Mouse (Mus musculus) MEL (cell line): ENCODE data around the gene Nfatc4. TPM values are rescaled to one million over a fixed set of nuclear protein-coding genes. Genes with fewer than 3 reads are reported as not detected.

Experiments
- DNase-seq: peaks from one replicate; pipeline ENCODE4 v3.0.0; 2011; ENCODE audit warnings: low read depth, low spot score
- H3K27ac ChIP-seq: 2 replicates; pipeline ENCODE4 v1.5.1; 2012; ENCODE audit warnings: low read depth, mild to moderate bottlenecking, control low read depth, low read length, moderate library complexity; ENCODE audit not compliant: control insufficient read depth
- H3K27me3 ChIP-seq, 2 experiments: fragments of 150-350 bp in 1 of 2; sonication (generic) in 1 of 2; 2 replicates each; pipeline ENCODE4 v1.6.1; 2012; ENCODE audit warnings: low read length in 2 of 2, mild to moderate bottlenecking in 2 of 2, improper control_type of control experiment in 1 of 2, moderate library complexity in 1 of 2; ENCODE audit not compliant: insufficient read depth in 2 of 2, control insufficient read depth in 1 of 2
- H3K36me3 ChIP-seq, 2 experiments: 2 replicates each; pipeline ENCODE4 v1.6.1; 2012 to 2014; ENCODE audit warnings: low read length in 2 of 2, improper control_type of control experiment in 1 of 2, inconsistent platforms in 1 of 2, mild to moderate bottlenecking in 1 of 2; ENCODE audit not compliant: insufficient read depth in 2 of 2, control insufficient read depth in 1 of 2
- H3K4me1 ChIP-seq, 2 experiments: fragments of 150-350 bp in 1 of 2; sonication (generic) in 1 of 2; 2 replicates each; pipeline ENCODE4 v1.6.1; 2012; ENCODE audit warnings: low read length in 2 of 2, improper control_type of control experiment in 1 of 2, mild to moderate bottlenecking in 1 of 2; ENCODE audit not compliant: insufficient read depth in 2 of 2, control insufficient read depth in 1 of 2
- H3K4me3 ChIP-seq, 2 experiments: fragments of 150-350 bp in 1 of 2; sonication (generic) in 1 of 2; 2 replicates each; pipeline ENCODE4 v1.5.1; 2012; ENCODE audit warnings: low read depth in 2 of 2, low read length in 2 of 2, mild to moderate bottlenecking in 2 of 2, moderate library complexity in 2 of 2, control low read depth in 1 of 2, improper control_type of control experiment in 1 of 2; ENCODE audit not compliant: control insufficient read depth in 1 of 2, insufficient read depth in 1 of 2
- H3K79me2 ChIP-seq: 2 replicates; pipeline ENCODE4 v1.6.1; 2012; ENCODE audit warnings: mild to moderate bottlenecking, low read length, moderate library complexity; ENCODE audit not compliant: control insufficient read depth, poor library complexity, insufficient read depth
- H3K9ac ChIP-seq: 2 replicates; pipeline ENCODE4 v1.6.1; 2012; ENCODE audit warnings: low read depth, mild to moderate bottlenecking, control low read depth, low read length, moderate library complexity; ENCODE audit not compliant: control insufficient read depth, poor library complexity, severe bottlenecking
- H3K9me3 ChIP-seq: fragments of 150-350 bp; sonication (generic); replicated peaks from 2 replicates; pipeline ENCODE4 v1.6.1; 2012; ENCODE audit warnings: mild to moderate bottlenecking, low read length, improper control_type of control experiment, moderate library complexity; ENCODE audit not compliant: insufficient read depth
- E2F4 ChIP-seq: IDR thresholded peaks from 2 replicates; pipeline ENCODE4 v1.6.1; 2011; ENCODE audit warnings: low read depth, low read length, improper control_type of control experiment, borderline replicate concordance
- ELF1 ChIP-seq: IDR thresholded peaks from 2 replicates; pipeline ENCODE4 v1.6.1; 2014; ENCODE audit warnings: low read depth, mild to moderate bottlenecking, inconsistent platforms, low read length, improper control_type of control experiment, moderate library complexity
- EP300 ChIP-seq, 2 experiments: IDR thresholded peaks; 2 replicates each; pipeline ENCODE4 v1.6.1; 2011; ENCODE audit warnings: improper control_type of control experiment in 2 of 2, low read length in 2 of 2, low read depth in 1 of 2, mild to moderate bottlenecking in 1 of 2
- JUND ChIP-seq: IDR thresholded peaks from 2 replicates; pipeline ENCODE4 v1.6.1; 2011; ENCODE audit warnings: low read depth, mild to moderate bottlenecking, improper control_type of control experiment, low read length
- MAX ChIP-seq: IDR thresholded peaks from 2 replicates; pipeline ENCODE4 v1.6.1; 2011; ENCODE audit warnings: low read length, improper control_type of control experiment
- POLR2AphosphoS5 ChIP-seq: IDR thresholded peaks from 2 replicates; pipeline ENCODE4 v1.6.1; 2012; ENCODE audit warnings: low read depth, borderline replicate concordance, mild to moderate bottlenecking, inconsistent platforms, low read length, moderate library complexity, mixed read lengths
- SIN3A ChIP-seq: IDR thresholded peaks from 2 replicates; pipeline ENCODE4 v1.6.1; 2012; ENCODE audit warnings: low read length, improper control_type of control experiment, inconsistent platforms
- TCF12 ChIP-seq: IDR thresholded peaks from 2 replicates; pipeline ENCODE4 v1.6.1; 2014; ENCODE audit warnings: low read depth, mild to moderate bottlenecking, inconsistent platforms, low read length, improper control_type of control experiment, moderate library complexity
- UBTF ChIP-seq: IDR thresholded peaks from 2 replicates; pipeline ENCODE4 v1.6.1; 2012; ENCODE audit warnings: low read depth, mild to moderate bottlenecking, inconsistent platforms, low read length, improper control_type of control experiment, moderate library complexity, borderline replicate concordance; ENCODE audit not compliant: insufficient read depth
- ZKSCAN1 ChIP-seq: IDR thresholded peaks from 2 replicates; pipeline ENCODE4 v1.6.1; 2012; ENCODE audit warnings: low read depth, mild to moderate bottlenecking, inconsistent platforms, low read length, improper control_type of control experiment, moderate library complexity
- ZMIZ1 ChIP-seq: IDR thresholded peaks from 2 replicates; pipeline ENCODE4 v1.6.1; 2012; ENCODE audit warnings: low read depth, mild to moderate bottlenecking, inconsistent platforms, low read length, improper control_type of control experiment, moderate library complexity
- polyA plus RNA-seq, 2 experiments: library from polyadenylated mRNA; stranded (reverse) in 1 of 2; unstranded in 1 of 2; fragments of >175 nt in 1 of 2; fragments of >200 nt in 1 of 2; gene quantifications; 2 replicates each; pipeline versions ENCODE4 v1.2.1 to v1.2.4; 2012; ENCODE audit warnings: low replicate concordance in 2 of 2, low read depth in 1 of 2; ENCODE audit not compliant: insufficient read length in 2 of 2, insufficient read depth in 1 of 2, missing spikeins in 1 of 2
- total RNA-seq: library from RNA; depleted of rRNA; stranded (reverse); fragments of 300-350 nt; gene quantifications from 2 replicates; pipeline ENCODE4 v1.2.3, GENCODE M21; 2012

The Nfatc4 gene
- total and polyA plus RNA-seq, 3 experiments = 0.27 to 0.71 TPM; not detected in 1

- Histone ChIP-seq H3K36me3 (no peaks in the 10 kb centered on the region), H3K27me3 (peaks cover 4 to 15% of the 10 kb centered on the region in 2 experiments), H3K27ac (no peak overlapping the region), H3K4me1 (no peaks in the 10 kb centered on the region), H3K9me3 (no peaks in the 10 kb centered on the region), H3K79me2 (no peaks in the 10 kb centered on the region), H3K4me3 (no peak overlapping the region), H3K9ac (no peak overlapping the region)
- no peak for DNase-seq
- TF ChIP-seq EP300 (IDR thresholded peaks at IDR 0.05; ENCODE audit: low read depth in 1 of 2, low read length in 2 of 2) (no peak), ZKSCAN1 (no peak), ZMIZ1 (no peak), ELF1 (no peak), MAX (no peak), JUND (no peak), E2F4 (no peak), POLR2AphosphoS5 (no peak), UBTF (no peak), TCF12 (no peak), SIN3A (no peak)
Observed at GRCm38 (mm10) chr14:55852646-55853551, 30.0 kb downstream of the Nfatc4 start.

- no peak within 1 kb of the TSS for H3K9ac ChIP-seq
- H3K27ac ChIP-seq = no peak within 1 kb of the TSS
- H3K79me2 ChIP-seq = no peaks in the 10 kb centered on the region
- no peak for DNase-seq
- H3K4me3 ChIP-seq = no peak within 1 kb of the TSS
- H3K27me3 ChIP-seq = peaks cover 6 to 18% of the 10 kb centered on the region in 2 experiments
- H3K9me3 ChIP-seq = no peaks in the 10 kb centered on the region
- H3K4me1 ChIP-seq = no peaks in the 10 kb centered on the region
- TF ChIP-seq MAX = no peak
- no peaks in the 10 kb centered on the region for H3K36me3 ChIP-seq
Observed at GRCm38 (mm10) chr14:55853621-55854285, 30.8 kb downstream of the Nfatc4 start, which contains the start of gene Nynrin. Nynrin (plus strand) TSS chr14:55854010.
